Mouse (Mus musculus) T-helper 17 cell (primary cell): ENCODE results near the gene Vps72.

Experiments used
- in situ Hi-C, 2 experiments: fragments of 300-600 bp; cut with MboI, MseI; formaldehyde crosslinking; loops; 1 replicate in 1 of 2; 2 replicates in 1 of 2; pipeline ENCODE4 v1.15.1; 2025; ENCODE audit warnings: high pct_unique_total_duplicates in 2 of 2

Vps72 gene

DNA sequence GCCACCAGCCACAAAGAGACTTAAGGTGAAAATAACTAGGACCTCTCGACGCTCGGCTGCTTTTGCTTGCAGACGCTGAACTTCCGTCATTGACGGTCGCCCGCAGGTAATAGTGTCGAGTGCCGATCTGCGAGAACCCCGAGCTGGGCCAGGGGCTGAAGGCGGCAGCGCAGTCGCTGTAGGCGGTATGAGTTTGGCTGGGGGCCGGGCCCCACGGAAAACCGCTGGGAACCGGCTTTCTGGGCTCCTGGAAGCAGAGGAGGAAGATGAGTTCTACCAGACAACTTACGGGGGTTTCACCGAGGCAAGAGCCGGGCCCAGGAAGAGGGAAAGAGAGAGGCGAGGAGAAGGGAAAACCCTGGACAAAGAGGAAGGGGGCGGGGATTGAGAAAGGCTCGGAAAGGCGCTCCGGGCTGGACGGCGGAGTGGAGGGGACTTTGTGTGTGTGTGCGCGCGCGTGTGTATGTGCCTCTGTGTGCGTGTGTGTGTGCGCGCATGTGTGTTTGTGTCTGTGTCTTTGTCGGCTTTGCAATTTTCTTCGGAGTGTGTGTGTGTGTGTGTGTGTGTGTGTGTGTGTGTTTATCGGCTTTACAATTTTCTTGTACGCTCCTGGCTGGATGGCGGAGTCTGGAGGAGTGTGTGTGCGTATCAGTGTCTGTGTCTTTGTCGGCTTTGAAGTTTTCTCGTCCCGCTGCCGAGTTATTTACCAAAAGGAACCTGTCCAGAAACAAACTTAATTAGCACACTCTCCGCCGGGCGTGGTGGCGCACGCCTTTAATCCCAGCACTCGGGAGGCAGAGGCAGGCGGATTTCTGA, at the start of gene Vps72:
TSS of gene Vps72 (plus strand) at position 112 of the 816 bp plus-strand sequence.
- in situ Hi-C loops: loop anchor here in 1 of 2 experiments (25.0 kb wide), 1 partner anchor 1126 kb away; the partner anchor contains the start of genes Hist2h2aa1, Hist2h2aa2, Hist2h3c1 and Hist2h3c2

GRCm38 (mm10) chr3:95063741-95064140, 47.1 kb upstream of the Vps72 start:
- in situ Hi-C loops: no loop called here

- in situ Hi-C loops: no loop called here
Observed at GRCm38 (mm10) chr3:95065553-95065952, 45.3 kb upstream of the Vps72 start.

GRCm38 (mm10) chr3:95066095-95066494, 44.7 kb upstream of the Vps72 start:
- in situ Hi-C loops: no loop called here

- in situ Hi-C loops: no loop called here
Observed at GRCm38 (mm10) chr3:95066570-95066969, 44.3 kb upstream of the Vps72 start.

- in situ Hi-C loops: no loop called here
Observed at GRCm38 (mm10) chr3:95071606-95072005, 39.2 kb upstream of the Vps72 start.

DNA sequence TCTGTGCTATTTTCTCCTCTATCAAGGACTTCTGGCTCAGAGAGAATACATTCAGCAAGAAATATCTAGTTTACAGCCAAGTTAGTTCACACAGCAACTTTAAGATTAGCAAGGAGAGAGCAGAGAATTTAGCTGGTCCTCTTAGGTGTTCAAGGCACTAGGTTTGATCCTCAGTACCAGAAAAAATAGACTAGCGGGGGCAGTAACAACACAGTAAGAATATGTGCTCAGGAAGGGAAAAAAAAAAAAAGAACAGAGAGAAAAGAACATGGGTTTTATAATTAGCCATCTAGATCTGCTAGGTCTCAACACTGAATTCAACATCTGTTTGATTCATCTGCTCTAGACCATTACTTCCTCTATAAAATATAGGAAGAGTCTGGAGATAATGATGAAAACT, 22.8 kb upstream of the Vps72 start:
- in situ Hi-C loops: no loop called here

- in situ Hi-C loops: loop anchor here in 1 of 2 experiments (25.0 kb wide), 1 partner anchor 1136 kb away; the partner anchor contains the start of genes Hist2h2aa1, Hist2h2aa2, Hist2h3c1 and Hist2h3c2
Observed at GRCm38 (mm10) chr3:95100854-95101253, 10.0 kb upstream of the Vps72 start.

DNA sequence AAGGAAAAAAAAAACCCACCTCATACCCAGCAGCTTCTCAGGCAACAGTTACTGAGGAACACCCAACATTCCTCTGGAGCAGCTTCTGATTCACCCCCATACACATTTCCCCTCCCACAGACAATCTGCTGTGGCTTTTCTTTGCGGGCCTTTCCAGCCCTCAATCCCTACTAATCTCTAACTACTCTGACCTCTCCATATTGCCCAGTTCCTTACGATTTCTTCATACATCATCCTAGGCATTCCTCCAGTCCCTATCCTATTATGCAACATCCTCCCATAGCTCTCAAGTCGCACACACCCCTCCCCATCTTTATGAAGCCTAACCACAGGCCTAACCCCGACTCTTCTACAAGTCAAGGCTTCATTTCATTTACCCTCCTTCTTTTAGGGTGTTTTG, 5.7 kb upstream of the Vps72 start:
- in situ Hi-C loops: loop anchor here in 1 of 2 experiments (25.0 kb wide), 1 partner anchor 1132 kb away; the partner anchor contains the start of genes Hist2h2aa1, Hist2h2aa2, Hist2h3c1 and Hist2h3c2

GRCm38 (mm10) chr3:95105586-95106337, 5.1 kb upstream of the Vps72 start:
- in situ Hi-C loops: loop anchor here in 1 of 2 experiments (25.0 kb wide), 1 partner anchor 1132 kb away; the partner anchor contains the start of genes Hist2h2aa1, Hist2h2aa2, Hist2h3c1 and Hist2h3c2

DNA sequence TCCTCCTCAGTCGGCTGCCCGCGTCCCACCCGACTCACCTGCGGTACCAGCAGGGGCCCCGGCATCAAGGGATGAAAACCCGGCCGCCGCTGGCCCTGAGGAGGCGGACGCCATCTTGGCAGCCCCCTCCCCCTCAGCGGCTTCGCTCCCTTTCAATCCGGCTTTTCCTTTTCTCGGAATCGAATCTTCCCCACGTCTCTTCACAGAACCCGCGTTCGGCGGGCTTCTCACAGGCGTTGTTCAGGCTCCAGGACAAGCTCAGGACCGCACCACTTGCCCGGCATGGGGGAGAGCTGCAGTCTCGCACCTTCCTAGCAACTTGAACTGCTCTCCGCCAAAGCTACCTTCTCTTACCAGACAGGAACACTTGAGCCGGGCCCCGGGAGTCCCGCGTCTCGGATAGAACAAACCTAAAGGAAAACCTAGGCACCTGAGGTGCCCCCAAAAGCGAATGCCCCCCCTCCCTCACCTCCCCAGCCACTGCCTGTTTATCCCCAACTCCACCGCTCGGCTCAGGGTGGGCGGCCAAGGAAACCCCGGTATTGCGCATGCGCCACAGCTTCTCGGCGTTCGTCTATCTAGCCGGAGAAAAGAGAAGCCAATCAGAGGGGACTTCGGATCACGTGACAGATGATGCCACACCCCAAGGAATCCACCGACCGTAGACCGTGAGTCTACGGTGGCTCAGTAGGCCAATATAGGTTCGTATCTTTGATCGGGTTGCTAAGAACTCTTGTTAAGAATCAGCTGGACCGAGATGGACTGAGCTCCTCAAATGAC, 4.3 kb upstream of the Vps72 start, which contains the start of gene Pip5k1a:
TSS of gene Pip5k1a (minus strand) at position 593 of the 780 bp plus-strand sequence.
- in situ Hi-C loops: loop anchor here in 1 of 2 experiments (25.0 kb wide), 1 partner anchor 1131 kb away; the partner anchor contains the start of genes Hist2h2aa1, Hist2h2aa2, Hist2h3c1 and Hist2h3c2

GRCm38 (mm10) chr3:95107308-95107707, 3.5 kb upstream of the Vps72 start:
- in situ Hi-C loops: loop anchor here in 1 of 2 experiments (25.0 kb wide), 1 partner anchor 1130 kb away; the partner anchor contains the start of genes Hist2h2aa1, Hist2h2aa2, Hist2h3c1 and Hist2h3c2

DNA sequence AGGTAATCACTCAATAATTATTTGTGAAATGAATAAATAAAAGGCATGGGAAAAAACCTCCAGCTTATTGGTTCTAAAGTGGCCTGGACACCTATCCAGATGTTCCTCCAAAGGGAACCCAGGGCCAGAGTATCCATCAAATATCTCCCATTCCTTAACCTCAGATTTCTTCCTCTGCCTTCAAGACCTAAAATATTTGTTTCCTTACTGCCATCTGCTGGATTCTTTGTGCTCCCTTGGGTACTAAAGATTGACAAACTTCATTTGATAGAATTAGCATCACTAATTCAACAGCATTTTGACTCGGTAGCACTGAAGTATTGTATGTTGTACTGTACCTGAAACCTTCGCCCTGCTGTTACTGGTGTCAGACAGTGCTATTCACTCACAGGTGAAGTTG, 2.9 kb upstream of the Vps72 start:
- in situ Hi-C loops: loop anchor here in 1 of 2 experiments (25.0 kb wide), 1 partner anchor 1129 kb away; the partner anchor contains the start of genes Hist2h2aa1, Hist2h2aa2, Hist2h3c1 and Hist2h3c2

DNA sequence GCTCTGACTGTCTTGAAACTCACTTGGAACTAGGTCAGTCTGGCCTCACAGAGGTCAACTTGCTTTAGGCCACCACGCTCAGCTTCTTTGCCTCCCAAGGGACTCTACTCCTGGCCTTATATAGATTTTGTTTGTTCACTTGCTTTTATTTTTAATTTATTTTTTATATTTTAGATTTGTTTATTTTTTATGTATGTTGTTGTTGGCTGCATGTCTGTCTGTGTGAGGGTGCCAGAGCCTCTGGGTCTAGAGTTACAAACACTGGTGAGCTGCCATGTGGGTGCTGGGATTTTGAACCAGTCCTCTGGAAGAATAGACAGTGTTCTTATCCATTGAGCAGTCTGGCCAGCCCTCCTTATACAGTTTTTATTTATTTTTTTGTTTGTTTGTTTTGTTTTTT, 1.9 kb downstream of the Vps72 start:
- in situ Hi-C loops: loop anchor here in 1 of 2 experiments (25.0 kb wide), 1 partner anchor 1125 kb away; the partner anchor contains the start of genes Hist2h2aa1, Hist2h2aa2, Hist2h3c1 and Hist2h3c2

DNA sequence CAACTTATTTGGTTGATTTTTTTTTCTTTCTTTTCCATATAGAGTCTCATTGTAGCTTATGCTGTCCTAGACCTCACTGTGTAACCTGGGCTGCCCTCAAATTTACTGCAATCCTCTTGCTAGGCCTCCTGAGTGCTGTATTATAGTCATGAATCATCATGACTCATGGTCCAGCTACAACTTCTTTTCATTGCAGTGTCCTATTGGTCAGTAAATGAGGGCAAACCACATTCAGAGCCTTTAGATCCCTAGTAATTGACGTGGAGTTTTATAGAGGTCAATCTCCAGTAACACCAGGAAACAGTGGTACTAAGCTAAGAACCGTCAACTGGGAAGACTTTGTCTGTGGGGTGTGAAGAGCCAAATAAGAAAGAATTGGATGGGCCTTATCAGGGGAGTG, 6.9 kb downstream of the Vps72 start:
- in situ Hi-C loops: loop anchor here in 1 of 2 experiments (25.0 kb wide), 1 partner anchor 1120 kb away; the partner anchor contains the start of genes Hist2h2aa1, Hist2h2aa2, Hist2h3c1 and Hist2h3c2

DNA sequence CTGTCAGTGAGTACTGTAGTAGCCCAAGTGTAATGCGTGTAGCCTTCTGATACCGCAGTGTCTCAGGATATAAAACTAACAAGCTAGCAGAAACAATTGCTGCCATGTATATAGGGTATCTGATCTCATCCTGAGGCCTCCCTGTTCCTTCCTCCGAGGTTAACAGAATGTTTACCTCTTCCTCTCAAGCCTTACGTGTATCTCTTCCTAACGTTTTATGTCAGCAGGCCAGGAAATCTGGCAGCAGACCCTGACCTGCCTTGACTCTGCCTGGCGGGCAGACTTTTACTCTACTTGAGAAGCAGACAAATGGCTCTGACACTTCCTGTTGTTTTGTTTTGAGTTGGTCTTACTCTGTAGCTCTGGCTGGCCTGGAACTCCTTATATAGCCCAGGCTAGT, 10.8 kb downstream of the Vps72 start:
- in situ Hi-C loops: loop anchor here in 1 of 2 experiments (25.0 kb wide), 1 partner anchor 1116 kb away; the partner anchor contains the start of genes Hist2h2aa1, Hist2h2aa2, Hist2h3c1 and Hist2h3c2

- in situ Hi-C loops: loop anchor here in 1 of 2 experiments (25.0 kb wide), 1 partner anchor 1113 kb away; the partner anchor contains the start of genes Hist2h2aa1, Hist2h2aa2, Hist2h3c1 and Hist2h3c2
Observed at GRCm38 (mm10) chr3:95124246-95124645, 13.4 kb downstream of the Vps72 start, which contains the start of gene Tmod4. TSS of gene Tmod4 (plus strand) at chr3:95124476.

DNA sequence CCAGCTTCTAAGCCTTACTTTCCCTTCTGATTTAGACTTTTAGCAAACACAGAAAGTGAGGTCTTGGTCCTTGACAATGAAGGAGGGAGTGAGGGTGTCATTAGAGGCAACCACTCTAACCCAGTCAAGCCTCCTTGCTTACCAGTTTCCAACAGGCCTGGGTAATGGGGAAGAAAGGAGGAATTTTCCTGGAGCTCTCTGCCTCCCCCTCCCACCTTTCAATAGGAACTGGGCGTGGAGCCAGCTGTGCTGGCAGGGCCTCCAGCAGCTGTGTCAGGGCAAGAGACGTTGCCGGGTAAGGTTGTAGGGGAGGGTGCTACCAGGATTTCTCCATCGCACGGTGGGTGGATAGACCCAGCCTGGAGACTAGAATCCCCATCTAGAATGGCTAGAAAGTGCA, 14.2 kb downstream of the Vps72 start:
- in situ Hi-C loops: loop anchor here in 1 of 2 experiments (25.0 kb wide), 1 partner anchor 1112 kb away; the partner anchor contains the start of genes Hist2h2aa1, Hist2h2aa2, Hist2h3c1 and Hist2h3c2

DNA sequence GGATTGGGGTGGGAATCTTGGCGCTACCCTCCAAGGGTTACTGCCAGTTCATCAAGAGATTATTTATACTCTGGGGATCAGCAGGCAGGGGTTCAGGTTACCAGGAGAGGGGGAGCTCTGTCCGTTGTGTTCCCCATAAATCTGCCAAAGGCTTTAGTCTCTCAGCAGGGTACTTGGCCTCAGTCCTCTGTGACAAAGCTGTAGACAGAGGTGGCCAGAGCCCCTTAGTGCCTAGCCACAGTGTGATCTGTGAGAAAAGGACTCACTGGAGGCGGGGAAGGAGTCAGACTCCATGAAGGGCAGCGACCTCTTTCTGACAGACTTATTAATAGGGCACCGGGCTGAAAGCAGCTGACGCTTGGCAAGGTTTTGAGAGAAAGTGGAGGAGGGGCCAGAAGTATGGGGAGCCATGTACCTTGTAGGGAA, 18.4 kb downstream of the Vps72 start:
- in situ Hi-C loops: no loop called here

GRCm38 (mm10) chr3:95130081-95130480, 19.3 kb downstream of the Vps72 start:
- in situ Hi-C loops: no loop called here
